17 mouse cellular contexts compared by ENCODE assay signal in the genomic region with DNA sequence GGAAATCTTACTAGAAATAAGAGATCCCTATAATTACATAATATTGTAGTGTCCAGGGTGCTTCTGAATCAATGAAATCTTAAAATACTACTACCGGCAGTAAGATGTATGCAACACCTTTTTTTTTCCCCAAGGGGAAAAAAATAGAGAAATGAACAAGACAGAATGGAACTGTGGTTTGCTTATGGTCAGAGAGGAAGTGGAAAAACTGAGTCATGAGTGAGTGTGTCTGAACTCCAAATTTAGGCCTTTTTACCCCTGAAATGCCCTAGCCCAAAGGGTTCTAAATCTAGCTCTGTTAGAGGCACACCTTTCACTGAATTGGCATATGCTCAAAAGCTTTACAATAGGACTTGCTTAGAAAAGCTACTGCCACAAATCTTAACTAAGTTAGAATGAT.
DNase-seq lines count a peak whose midpoint lies in the region; ATAC-seq and TF ChIP-seq lines count a peak whose summit lies in the region.
"Had no signal": no experiment of that assay in that cellular context is flagged by ENCODE, and none has a peak within 500 bp of the region (broad histone marks: within the 10 kb centered on the region; RNA-seq: fewer than 3 reads in every experiment).

No protein-coding gene starts in this region.

- 88% methylated on average over 1 of the region's 1 CpGs for WGBS in forebrain, embryonic 15.5 days

- H3K27ac ChIP-seq in CH12.LX (ENCODE audit: insufficient read depth, low read depth) = no peak overlapping the region
- no peak overlapping the region for H3K27ac ChIP-seq in forebrain, embryonic 15.5 days (replicated peaks)
- H3K27ac ChIP-seq: midbrain, embryonic 15.5 days had no signal

- H3K4me1 ChIP-seq in CH12.LX (ENCODE audit: control insufficient read depth in 1 of 2, insufficient read depth in 2 of 2) = peaks cover 19 to 48% of the 10 kb centered on the region in 2 experiments
- H3K4me1 ChIP-seq in forebrain, embryonic 15.5 days = no peaks in the 10 kb centered on the region
- H3K4me1 ChIP-seq: midbrain, embryonic 15.5 days had no signal

- DNase-seq in heart, adult 8-10 months (ENCODE audit: low spot score) = peak; percentile 7
- no peak for DNase-seq in heart, postnatal 14 days
- DNase-seq in 3134 (ENCODE audit: extremely low read depth, insufficient read length, low spot score) (peak; percentile 58), CH12.LX (ENCODE audit: extremely low read depth) (peak; percentile 96)
- DNase-seq in fibroblast of lung, adult 2 months (ENCODE audit: low read depth) = peak; percentile 18
- DNase-seq in T-cell, adult 2 months (ENCODE audit: low spot score) = no peak
- no peak for DNase-seq in spleen, adult 12 weeks (ENCODE audit: low spot score)
- DNase-seq: cerebellum, postnatal 25 days; heart, adult 11 months; heart, postnatal 10 days; kidney, postnatal 25 days; retina, postnatal 1 day had no signal

- dilution Hi-C loops in CH12.LX (cut with MboI; ENCODE audit: extremely low pct_ligation_motif_present, extremely low pct_unique_long_range_greater_than_20kb, low sequenced_read_pairs) = no loop called here

- peak; percentile 100 for TF ChIP-seq EP300 in CH12.LX (IDR thresholded peaks at IDR 0.05; ENCODE audit: low read length)

- peak; percentile 25; the same call in 1 of the 2 replicates for TF ChIP-seq POLR2A in CH12.LX (IDR thresholded peaks at IDR 0.05; ENCODE audit: low read depth, low read length)

- in situ Hi-C loops in CH12.LX (cut with MboI; ENCODE audit: low pct_ligation_motif_present, low pct_unique_long_range_greater_than_20kb, low sequenced_read_pairs) = no loop called here

- no peaks in the 10 kb centered on the region for H3K9me3 ChIP-seq in CH12.LX (replicated peaks; ENCODE audit: low read length)
- no peaks in the 10 kb centered on the region for H3K9me3 ChIP-seq in forebrain, embryonic 15.5 days
- H3K9me3 ChIP-seq: limb, embryonic 12.5 days; lung, embryonic 15.5 days; midbrain, embryonic 15.5 days had no signal

- ATAC-seq in forebrain, embryonic 15.5 days (replicated peaks) = no peak
- ATAC-seq: intestine, embryonic 16.5 days; midbrain, embryonic 15.5 days had no signal

- H3K4me3 ChIP-seq in CH12.LX (replicated peaks in 1 of 3; ENCODE audit: low read depth in 2 of 3, low read length in 2 of 3, poor library complexity in 1 of 3) = no peak overlapping the region
- H3K4me3 ChIP-seq in forebrain, embryonic 15.5 days = no peak overlapping the region
- H3K4me3 ChIP-seq: limb, embryonic 12.5 days; lung, embryonic 15.5 days; midbrain, embryonic 15.5 days had no signal

- intact Hi-C loops in heart, postnatal 14 days (cut with DNase I) = no loop called here

- no peak overlapping the region; the same call in 1 of the 2 replicates for H3K4me2 ChIP-seq in CH12.LX (ENCODE audit: insufficient read depth, low read depth, poor library complexity, severe bottlenecking)
- H3K4me2 ChIP-seq in forebrain, embryonic 15.5 days (replicated peaks) = no peak overlapping the region
- H3K4me2 ChIP-seq: limb, embryonic 12.5 days; lung, embryonic 15.5 days; midbrain, embryonic 15.5 days had no signal

- TF ChIP-seq CTCF in CH12.LX (conservative IDR thresholded peaks at IDR 0.05 in 1 of 2, IDR thresholded peaks at IDR 0.05 in 1 of 2; ENCODE audit: low read depth in 2 of 2, low read length in 2 of 2) = no peak

- H3K27me3 ChIP-seq in CH12.LX (replicated peaks) = no peaks in the 10 kb centered on the region
- no peaks in the 10 kb centered on the region for H3K27me3 ChIP-seq in forebrain, embryonic 15.5 days
- H3K27me3 ChIP-seq: limb, embryonic 12.5 days; lung, embryonic 15.5 days; midbrain, embryonic 15.5 days had no signal

- H3K36me3 ChIP-seq in CH12.LX (replicated peaks in 1 of 2; ENCODE audit: control insufficient read depth in 1 of 2, insufficient read depth in 1 of 2, low read length in 1 of 2) = peaks cover 0 to 9% of the 10 kb centered on the region in 2 experiments
- no peaks in the 10 kb centered on the region for H3K36me3 ChIP-seq in forebrain, embryonic 15.5 days
- H3K36me3 ChIP-seq: limb, embryonic 12.5 days; lung, embryonic 15.5 days; midbrain, embryonic 15.5 days had no signal

- H3K9ac ChIP-seq in CH12.LX (ENCODE audit: insufficient read depth, low read depth) = no peak overlapping the region
- H3K9ac ChIP-seq in forebrain, embryonic 15.5 days (replicated peaks) = no peak overlapping the region
- H3K9ac ChIP-seq: limb, embryonic 12.5 days; lung, embryonic 15.5 days; midbrain, embryonic 15.5 days had no signal

- H3K79me2 ChIP-seq in CH12.LX (replicated peaks; ENCODE audit: control insufficient read depth, extremely low read depth, insufficient read depth, poor library complexity, severe bottlenecking) = no peaks in the 10 kb centered on the region

- no peak; the same call in none of the 2 replicates for TF ChIP-seq RAD21 in CH12.LX (IDR thresholded peaks at IDR 0.05; ENCODE audit: low read depth, low read length)

TF ChIP-seq in CH12.LX, 34 proteins besides CTCF, POLR2A, EP300 and RAD21:
- TF ChIP-seq PAX5 (IDR thresholded peaks at IDR 0.05; ENCODE audit: low read length) = no peak
- peak; percentile 57; the same call in 1 of the 2 replicates for TF ChIP-seq ELF1 (IDR thresholded peaks at IDR 0.05; ENCODE audit: low read depth, low read length)
- no peak for TF ChIP-seq POLR2AphosphoS2 (IDR thresholded peaks at IDR 0.05; ENCODE audit: low read depth, low read length)
- TF ChIP-seq MAZ (IDR thresholded peaks at IDR 0.05; ENCODE audit: low read depth, low read length) = peak; percentile 92
- TF ChIP-seq ZC3H11A (IDR thresholded peaks at IDR 0.05; ENCODE audit: low read depth, low read length) = no peak
- TF ChIP-seq RCOR1 (conservative IDR thresholded peaks at IDR 0.05; ENCODE audit: low read depth, low read length) = peak; percentile 100
- peak; percentile 100 for TF ChIP-seq JUND (conservative IDR thresholded peaks at IDR 0.05; ENCODE audit: low read depth, low read length)
- peak; percentile 99 for TF ChIP-seq ETS1 (conservative IDR thresholded peaks at IDR 0.05; ENCODE audit: low read depth, low read length)
- TF ChIP-seq MAFK (IDR thresholded peaks at IDR 0.05; ENCODE audit: insufficient replicate concordance, low read length) = peak; percentile 96
- TF ChIP-seq TBP (conservative IDR thresholded peaks at IDR 0.05; ENCODE audit: low read depth, low read length) = peak; percentile 55; the same call in 1 of the 2 replicates
- TF ChIP-seq HCFC1 (IDR thresholded peaks at IDR 0.05; ENCODE audit: low read depth, low read length) = peak; percentile 60
- TF ChIP-seq KAT2A (IDR thresholded peaks at IDR 0.05; ENCODE audit: insufficient replicate concordance, low read length) = peak; percentile 83; the same call in 1 of the 2 replicates
- peak; percentile 100 for TF ChIP-seq JUN (IDR thresholded peaks at IDR 0.05; ENCODE audit: insufficient read depth, low read depth, low read length)
- TF ChIP-seq GABPA (IDR thresholded peaks at IDR 0.05; ENCODE audit: insufficient replicate concordance, low read depth, low read length) = no peak; the same call in 1 of the 2 replicates
- no peak for TF ChIP-seq NRF1 (IDR thresholded peaks at IDR 0.05; ENCODE audit: low read depth, low read length)
- no peak for TF ChIP-seq UBTF (IDR thresholded peaks at IDR 0.05; ENCODE audit: low read depth, low read length)
- peak; percentile 96 for TF ChIP-seq BHLHE40 (IDR thresholded peaks at IDR 0.05; ENCODE audit: low read depth, low read length)
- no peak for TF ChIP-seq USF2 (conservative IDR thresholded peaks at IDR 0.05; ENCODE audit: low read depth, low read length)
- peak; percentile 95 for TF ChIP-seq SIN3A (IDR thresholded peaks at IDR 0.05; ENCODE audit: low read length)
- TF ChIP-seq IRF4 (IDR thresholded peaks at IDR 0.05; ENCODE audit: low read depth, low read length) = peak; percentile 99
- TF ChIP-seq USF1 (IDR thresholded peaks at IDR 0.05; ENCODE audit: low read depth, low read length) = no peak
- peak; percentile 76; the same call in 1 of the 2 replicates for TF ChIP-seq MAX (IDR thresholded peaks at IDR 0.05; ENCODE audit: low read length)
- TF ChIP-seq ZMIZ1 (IDR thresholded peaks at IDR 0.05; ENCODE audit: low read depth, low read length) = 0 out of 2 replicates have a peak, but pooled peaks have one; percentile 42
- TF ChIP-seq TCF12 (IDR thresholded peaks at IDR 0.05; ENCODE audit: low read depth, low read length) = peak; percentile 90
- peak; percentile 19; the same call in 1 of the 2 replicates for TF ChIP-seq SMC3 (IDR thresholded peaks at IDR 0.05; ENCODE audit: low read depth, low read length)
- peak; percentile 36; the same call in 1 of the 2 replicates for TF ChIP-seq MXI1 (IDR thresholded peaks at IDR 0.05; ENCODE audit: low read depth, low read length)
- TF ChIP-seq MYC (IDR thresholded peaks at IDR 0.05; ENCODE audit: low read depth, low read length) = peak; percentile 93
- TF ChIP-seq MEF2A (IDR thresholded peaks at IDR 0.05; ENCODE audit: borderline replicate concordance, low read depth, low read length) = peak; percentile 100
- no peak; the same call in 1 of the 2 replicates for TF ChIP-seq CHD1 (IDR thresholded peaks at IDR 0.05; ENCODE audit: low read depth, low read length)
- 0 out of 2 replicates have a peak, but pooled peaks have one; percentile 30 for TF ChIP-seq NELFE (IDR thresholded peaks at IDR 0.05; ENCODE audit: low read depth, low read length)
- peak; percentile 99 for TF ChIP-seq ZNF384 (IDR thresholded peaks at IDR 0.05; ENCODE audit: low read depth, low read length)
- peak; percentile 94 for TF ChIP-seq CHD2 (IDR thresholded peaks at IDR 0.05; ENCODE audit: low read length)
- peak; percentile 20; the same call in 1 of the 2 replicates for TF ChIP-seq ZKSCAN1 (IDR thresholded peaks at IDR 0.05; ENCODE audit: borderline replicate concordance, low read depth, low read length)
- TF ChIP-seq E2F4 (IDR thresholded peaks at IDR 0.05; ENCODE audit: insufficient replicate concordance, low read depth, low read length) = peak; percentile 79; the same call in 1 of the 2 replicates

Comparison
In these comparisons a context has a peak if more than half of its experiments do, and no peak if none do; other contexts are left out.
1. DNase-seq: peak in heart, adult 8-10 months (single experiment), 3134 (single experiment), CH12.LX (single experiment) and fibroblast of lung, adult 2 months (single experiment); none in heart, postnatal 14 days (0 of 2), T-cell, adult 2 months (single experiment) and spleen, adult 12 weeks (single experiment).